Mouse (Mus musculus) neutrophil, adult 5-6 weeks (primary cell): ENCODE data around the gene Cemip. TPM values are rescaled to one million over a fixed set of nuclear protein-coding genes. Genes with fewer than 3 reads are reported as not detected.
"Not testable (repeated sequence)": the region's sequence is repeated elsewhere in the genome, so short reads cannot be mapped to it uniquely, and the experiment has no call there.

Experiments
- ATAC-seq: fragments of 151-379, 151-347 bp; 2 replicates; pipeline ENCODE4 v1.8.0; 2017; ENCODE audit warnings: mild to moderate bottlenecking, moderate TSS enrichment; ENCODE audit not compliant: insufficient number of reproducible peaks, poor library complexity, low FRiP score, severe bottlenecking; ENCODE audit errors: extremely low read depth
- total RNA-seq: library from RNA; stranded (forward); fragments of 200-1000 nt; gene quantifications from 2 replicates; pipeline ENCODE4 v1.2.3, GENCODE M21; 2017

Gene Cemip
- total RNA-seq: not detected in 2 replicates

- no peak for ATAC-seq
These were observed at the start of gene Cemip for GRCm38 (mm10) chr7:84086039-84086829. TSS of gene Cemip (minus strand) at chr7:84086502.

- no peak for ATAC-seq
These were observed 46.4 kb upstream of the Cemip start for GRCm38 (mm10) chr7:84132704-84133103.

- ATAC-seq: no peak
These were observed 45.4 kb upstream of the Cemip start for GRCm38 (mm10) chr7:84131736-84132135.

GRCm38 (mm10) chr7:84128661-84129060 lies 42.4 kb upstream of the Cemip start:
- ATAC-seq: no peak

- no peak for ATAC-seq
These were observed 39.4 kb upstream of the Cemip start for GRCm38 (mm10) chr7:84125730-84126129.

- not testable (repeated sequence) for ATAC-seq
These were observed 37.3 kb upstream of the Cemip start for GRCm38 (mm10) chr7:84123651-84124050.

GRCm38 (mm10) chr7:84121778-84122177 lies 35.5 kb upstream of the Cemip start:
- no peak for ATAC-seq

- no peak for ATAC-seq
These were observed 33.9 kb upstream of the Cemip start for GRCm38 (mm10) chr7:84120142-84120760.

- peak; percentile 51 for ATAC-seq
These were observed 33.2 kb upstream of the Cemip start for GRCm38 (mm10) chr7:84119216-84120105.

GRCm38 (mm10) chr7:84117543-84118122 lies 31.3 kb upstream of the Cemip start:
- no peak for ATAC-seq

GRCm38 (mm10) chr7:84116621-84117542 lies 30.6 kb upstream of the Cemip start:
- ATAC-seq: no peak

GRCm38 (mm10) chr7:84115385-84115784 lies 29.1 kb upstream of the Cemip start:
- ATAC-seq: peak; percentile 51

- no peak for ATAC-seq
These were observed 28.5 kb upstream of the Cemip start for GRCm38 (mm10) chr7:84114775-84115174.

- no peak for ATAC-seq
These were observed 26.7 kb upstream of the Cemip start for GRCm38 (mm10) chr7:84113035-84113390.

- ATAC-seq: no peak
These were observed 26.2 kb upstream of the Cemip start for GRCm38 (mm10) chr7:84112351-84113034.

GRCm38 (mm10) chr7:84111716-84112350 lies 25.5 kb upstream of the Cemip start:
- ATAC-seq: no peak

GRCm38 (mm10) chr7:84106942-84107341 lies 20.6 kb upstream of the Cemip start:
- no peak for ATAC-seq
